Mouse (Mus musculus) brain, embryonic 14.5 days (tissue): ENCODE measurements around the gene Mis18bp1. TPM values are rescaled to one million over a fixed set of nuclear protein-coding genes. Genes with fewer than 3 reads are reported as not detected.
"Not testable (repeated sequence)": the region's sequence is repeated elsewhere in the genome, so short reads cannot be mapped to it uniquely, and the experiment has no call there.

ENCODE experiments used
- DNase-seq: peaks from one replicate; pipeline ENCODE4 v3.0.0-alpha.2; 2011; ENCODE audit warnings: low read depth
- CTCF ChIP-seq: fragments of 200-500 bp; IDR thresholded peaks from 2 replicates; pipeline ENCODE4 v1.5.1; 2012; ENCODE audit warnings: inconsistent platforms, mild to moderate bottlenecking, moderate library complexity, borderline replicate concordance; ENCODE audit not compliant: insufficient read depth, insufficient read length; ENCODE audit errors: extremely low read depth
- POLR2A ChIP-seq: fragments of 200-500 bp; IDR thresholded peaks from 2 replicates; pipeline ENCODE4 v1.6.1; 2012; ENCODE audit warnings: mild to moderate bottlenecking, inconsistent platforms, borderline replicate concordance; ENCODE audit not compliant: poor library complexity, insufficient read depth, insufficient read length, severe bottlenecking; ENCODE audit errors: extremely low read depth
- polyA plus RNA-seq: library from polyadenylated mRNA; depleted of rRNA; stranded (reverse); fragments of >200 nt; gene quantifications from 2 replicates; pipeline ENCODE4 v1.2.3, GENCODE M21; 2012; rRNA removed

Mis18bp1 gene
- 8.7 and 14.3 TPM in 2 replicates for polyA plus RNA-seq

- DNase-seq, result peak; percentile 99
- TF ChIP-seq POLR2A (no peak; the same call in 1 of the 2 replicates), CTCF (no peak)
Measured at GRCm38 (mm10) chr12:65172021-65172951, at the start of gene Mis18bp1. Mis18bp1 (minus strand) TSS chr12:65172604.

GRCm38 (mm10) chr12:65216404-65216840, 44.0 kb upstream of the Mis18bp1 start:
- TF ChIP-seq POLR2A (no peak), CTCF (no peak)
- peak; percentile 94 for DNase-seq

GRCm38 (mm10) chr12:65206431-65206830, 34.0 kb upstream of the Mis18bp1 start:
- DNase-seq, result no peak
- TF ChIP-seq CTCF (no peak), POLR2A (no peak)

GRCm38 (mm10) chr12:65201812-65202211, 29.4 kb upstream of the Mis18bp1 start:
- TF ChIP-seq CTCF, result no peak
- no peak for TF ChIP-seq POLR2A

GRCm38 (mm10) chr12:65194003-65194530, 21.7 kb upstream of the Mis18bp1 start:
- peak; percentile 15 for DNase-seq
- TF ChIP-seq POLR2A (no peak), CTCF (no peak)

More at GRCm38 (mm10) chr12:65201812-65202211, 29.4 kb upstream of the Mis18bp1 start:
- no peak for DNase-seq

GRCm38 (mm10) chr12:65189213-65189612, 16.8 kb upstream of the Mis18bp1 start:
- no peak for DNase-seq
- TF ChIP-seq POLR2A, result no peak
- no peak for TF ChIP-seq CTCF

GRCm38 (mm10) chr12:65187365-65187764, 15.0 kb upstream of the Mis18bp1 start:
- DNase-seq, result peak; percentile 62
- no peak for TF ChIP-seq POLR2A
- peak; percentile 52; the same call in 1 of the 2 replicates for TF ChIP-seq CTCF

- TF ChIP-seq CTCF, result no peak
- TF ChIP-seq POLR2A, result no peak
- no peak for DNase-seq
Measured at GRCm38 (mm10) chr12:65173736-65174135, 1.3 kb upstream of the Mis18bp1 start.

GRCm38 (mm10) chr12:65172959-65173358, 555 bp upstream of the Mis18bp1 start:
- DNase-seq, result not testable (repeated sequence)
- TF ChIP-seq CTCF, result peak; percentile 10; the same call in 1 of the 2 replicates

GRCm38 (mm10) chr12:65136121-65136520, 36.3 kb downstream of the Mis18bp1 start:
- DNase-seq, result not testable (repeated sequence)

GRCm38 (mm10) chr12:65119451-65119850, 53.0 kb downstream of the Mis18bp1 start:
- no peak for DNase-seq
- TF ChIP-seq CTCF, result no peak
- TF ChIP-seq POLR2A, result no peak

- TF ChIP-seq POLR2A (no peak), CTCF (no peak)
- no peak for DNase-seq
Measured at GRCm38 (mm10) chr12:65118968-65119367, 53.4 kb downstream of the Mis18bp1 start.

- not testable (repeated sequence) for DNase-seq
Measured at GRCm38 (mm10) chr12:65114978-65115377, 57.4 kb downstream of the Mis18bp1 start.
